Mouse (Mus musculus): ENCODE measurements at regions not wholly inside any gene's neighbourhood (a gene's known extent, or its start where the extent isn't known, plus 50 kb on each side); places are given as distances from the start of the nearest gene placed in this dataset.

DNA sequence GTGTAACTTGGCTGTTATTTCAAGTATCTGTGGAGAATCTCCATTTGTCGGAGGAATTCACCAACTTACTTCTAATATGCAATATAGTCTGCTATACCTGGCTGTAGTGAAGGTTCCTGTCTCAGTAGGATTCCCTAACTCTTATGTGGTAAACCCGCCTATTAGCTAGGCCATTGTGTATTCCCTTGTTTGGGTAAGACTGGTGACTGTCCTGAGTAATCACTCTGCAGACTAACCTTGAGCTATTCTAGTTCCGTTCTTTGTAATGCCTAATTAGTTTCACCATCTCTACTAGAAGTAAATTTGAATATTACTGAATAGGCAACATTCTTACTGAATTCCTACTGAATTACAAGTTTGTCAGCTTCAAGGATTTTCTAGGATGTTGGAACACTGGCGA lies 1380.8 kb upstream of the 1700008P02Rik start:
- ATAC-seq: no peak

- no peak for ATAC-seq
These were observed 1372.1 kb upstream of the 1700008P02Rik start for GRCm38 (mm10) chr3:7992322-7992721.

- no peak for ATAC-seq
These were observed 1353.0 kb upstream of the 1700008P02Rik start for GRCm38 (mm10) chr3:7973287-7973686.

DNA sequence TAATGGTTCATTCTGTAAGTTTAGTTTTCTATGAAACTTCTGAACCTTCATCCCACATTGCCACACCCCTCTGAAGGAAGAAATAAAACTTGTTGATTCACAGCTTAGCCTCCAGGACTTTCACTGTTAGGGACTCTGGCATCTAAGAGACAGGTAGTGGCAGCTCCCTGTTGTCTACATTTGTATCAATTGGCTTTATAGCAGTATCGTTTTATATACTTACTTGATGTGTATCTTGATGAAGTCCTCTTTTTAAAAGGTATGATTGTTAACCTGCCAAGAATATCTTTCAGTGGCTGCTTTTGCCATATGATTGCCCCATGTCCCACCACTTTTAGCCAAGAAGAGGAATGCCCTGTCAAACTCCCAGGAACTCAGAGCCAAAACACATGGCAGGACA lies 1333.7 kb upstream of the 1700008P02Rik start:
- ATAC-seq: no peak

- no peak for ATAC-seq
These were observed 1323.6 kb upstream of the 1700008P02Rik start for GRCm38 (mm10) chr3:7943646-7944381.

Measured in inflammation-experienced regulatory T-cells, adult 6 months (primary cell).